Mouse (Mus musculus) kidney, postnatal 10 days (tissue): Measurements from ENCODE around the gene Slc25a20.
A peak's percentile ranks its signal among the peaks of the same experiment; 100 is the strongest.

Experiments
- DNase-seq: peaks from one replicate; pipeline ENCODE4 v3.0.0; 2021; ENCODE audit warnings: mixed read lengths

Slc25a20 gene

DNA sequence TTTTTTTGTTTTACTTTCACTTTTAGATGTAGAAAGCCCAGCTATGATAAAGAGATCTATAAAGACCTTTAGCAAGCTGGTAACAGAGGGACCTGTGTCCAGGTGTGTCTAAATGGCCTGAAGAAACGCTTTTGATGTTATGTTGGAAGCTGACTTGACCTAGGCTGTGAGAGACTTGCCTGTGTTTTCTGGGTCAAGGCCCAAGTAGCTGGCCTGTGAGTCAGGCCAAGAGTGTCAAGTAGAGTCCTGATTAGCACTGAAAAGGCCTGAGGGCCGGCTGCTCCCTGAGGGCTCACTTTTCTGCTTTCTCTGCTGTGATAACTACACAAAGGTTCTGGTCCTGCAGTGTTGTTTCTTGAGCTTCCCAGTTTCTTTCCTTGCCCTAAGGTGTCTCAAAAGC lies 25.8 kb downstream of the Slc25a20 start:
- DNase-seq = no peak

DNA sequence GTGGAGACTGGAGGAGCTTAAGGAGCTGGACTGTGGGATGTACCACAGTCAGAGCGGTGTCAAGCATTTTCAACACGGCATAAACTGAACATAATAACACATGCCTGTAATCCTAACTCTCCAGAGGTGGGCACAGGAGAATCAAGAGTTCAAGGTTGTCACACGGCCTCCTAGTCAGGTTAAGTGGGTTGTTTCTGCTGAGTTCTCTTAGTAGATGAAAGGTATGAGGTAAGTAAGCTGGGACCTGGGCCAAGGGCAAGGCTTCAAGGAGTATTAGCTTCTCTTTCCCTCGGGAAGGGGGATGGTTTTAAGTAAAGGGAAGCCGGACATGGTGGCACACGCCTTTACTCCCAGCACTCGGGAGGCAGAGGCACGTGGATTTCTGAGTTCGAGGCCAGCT lies 26.6 kb downstream of the Slc25a20 start:
- no peak for DNase-seq

DNA sequence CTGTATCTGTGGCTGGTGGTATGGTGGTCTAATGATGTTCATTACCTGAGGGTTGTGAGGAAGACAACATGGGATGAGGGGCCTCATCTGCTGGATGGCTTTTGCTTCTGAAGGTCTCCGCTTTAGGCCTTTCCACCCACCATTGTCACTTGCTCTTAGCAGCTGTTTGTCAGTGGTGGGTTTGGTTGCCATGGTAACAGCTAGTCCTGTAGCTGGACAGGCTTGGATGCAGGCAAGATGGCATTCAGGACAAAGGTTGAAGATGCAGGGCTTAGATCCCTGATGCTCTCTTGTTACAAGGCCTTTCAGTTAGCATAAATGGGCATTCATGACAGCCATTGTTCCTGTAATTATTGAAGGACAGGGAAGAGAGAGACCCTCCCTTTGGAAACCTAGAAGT lies 27.2 kb downstream of the Slc25a20 start, which contains the start of gene Prkar2a:
TSS of gene Prkar2a (plus strand) at position 209 of the 400 bp plus-strand sequence.
- DNase-seq = no peak

GRCm38 (mm10) chr9:108689993-108690392 lies 28.1 kb downstream of the Slc25a20 start:
- no peak for DNase-seq

DNA sequence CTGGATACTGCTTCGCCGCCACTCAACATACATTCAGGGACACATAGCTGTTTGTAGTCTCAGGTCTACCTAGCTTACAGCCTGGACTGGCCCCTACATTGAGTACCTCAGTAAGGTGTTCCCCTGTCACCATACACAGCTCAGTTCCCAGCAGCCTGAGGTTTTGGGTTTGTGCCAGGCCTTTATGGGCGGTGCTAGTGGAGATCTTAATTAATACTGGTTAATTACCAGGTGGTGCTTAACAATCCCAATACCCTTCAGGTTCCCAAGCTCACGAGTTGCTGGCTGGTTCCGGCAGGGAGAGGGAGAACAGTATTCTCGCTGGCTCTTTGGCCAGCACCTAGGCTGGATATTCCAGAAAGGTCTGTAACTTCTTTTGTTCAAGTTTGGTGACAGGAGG lies 29.0 kb downstream of the Slc25a20 start:
- DNase-seq = peak; percentile 24

DNA sequence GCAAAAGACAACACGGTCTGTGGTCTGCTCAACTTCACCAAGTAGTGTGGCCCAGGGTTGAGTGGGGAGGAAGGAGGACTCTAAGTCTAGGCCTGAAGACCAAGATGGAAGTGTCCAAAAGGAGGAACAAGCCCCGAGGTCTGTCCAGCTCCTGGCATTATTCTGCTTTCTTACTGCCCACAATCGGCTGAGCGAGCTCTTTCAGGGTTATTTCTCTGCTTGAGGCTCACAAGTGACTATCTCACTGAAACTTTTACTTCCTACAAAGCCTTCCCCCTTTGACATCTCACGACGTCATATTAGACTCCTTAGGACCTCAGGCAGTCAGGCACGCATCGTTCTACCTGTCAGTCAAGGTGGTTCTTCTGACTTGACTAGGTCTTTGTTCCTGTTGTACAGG lies 29.5 kb downstream of the Slc25a20 start:
- no peak for DNase-seq

- DNase-seq = peak; percentile 94
Observed at GRCm38 (mm10) chr9:108691846-108692225, 29.9 kb downstream of the Slc25a20 start.

DNA sequence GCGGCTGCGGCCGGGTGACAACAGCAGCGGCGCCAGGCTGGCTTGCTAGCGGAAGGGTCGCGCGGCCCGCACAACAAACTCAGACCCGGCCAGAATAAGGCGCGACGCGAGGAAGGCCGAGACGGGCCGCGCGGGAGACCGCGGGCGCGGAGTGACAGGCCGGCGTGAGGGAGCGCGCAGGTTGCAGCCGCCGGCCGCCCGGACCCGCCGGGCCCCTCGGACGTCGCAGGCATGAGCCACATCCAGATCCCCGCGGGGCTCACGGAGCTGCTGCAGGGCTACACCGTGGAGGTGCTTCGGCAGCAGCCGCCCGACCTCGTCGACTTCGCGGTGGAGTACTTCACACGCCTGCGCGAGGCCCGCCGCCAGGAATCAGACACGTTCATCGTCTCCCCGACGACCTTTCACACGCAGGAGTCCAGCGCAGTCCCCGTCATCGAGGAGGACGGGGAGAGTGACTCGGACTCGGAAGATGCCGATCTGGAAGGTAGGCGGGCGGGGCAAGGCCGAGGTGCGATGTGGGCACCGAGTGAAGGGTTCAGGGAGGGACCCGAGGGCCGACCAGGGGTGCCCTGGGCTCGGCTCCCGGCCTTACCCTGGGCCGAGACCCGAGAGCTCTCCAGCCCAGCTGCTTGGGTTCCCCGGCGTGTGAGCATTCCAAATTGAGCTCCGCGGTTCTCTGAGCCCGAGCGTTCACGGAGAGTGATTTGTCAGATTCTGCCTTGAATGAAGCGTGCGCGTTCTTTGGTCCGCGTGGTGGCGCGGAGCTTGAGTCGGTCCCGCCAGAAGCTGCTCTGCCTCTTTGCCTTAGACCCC lies 30.5 kb downstream of the Slc25a20 start:
- peak; percentile 76 for DNase-seq

GRCm38 (mm10) chr9:108693946-108694345 lies 32.1 kb downstream of the Slc25a20 start:
- DNase-seq = no peak

DNA sequence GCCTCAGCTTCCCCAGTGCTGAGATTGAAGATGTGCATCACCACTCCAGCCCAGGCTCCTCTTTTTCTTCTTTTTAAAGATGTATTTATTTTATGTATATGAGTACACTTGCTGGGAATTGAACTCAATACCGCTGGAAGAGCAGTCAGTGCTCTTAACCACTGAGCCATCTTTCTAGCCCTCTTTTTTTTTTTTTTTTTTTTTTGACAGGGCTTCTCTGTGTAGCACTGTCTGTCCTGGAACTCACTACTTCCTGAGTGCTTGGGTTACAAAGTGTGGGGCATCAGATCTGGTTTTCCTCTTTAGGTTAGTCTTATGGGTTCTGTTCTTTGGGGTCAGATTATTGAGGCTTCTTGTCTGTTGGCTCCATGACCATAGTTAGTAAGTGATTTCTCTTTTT lies 32.6 kb downstream of the Slc25a20 start:
- no peak for DNase-seq

DNA sequence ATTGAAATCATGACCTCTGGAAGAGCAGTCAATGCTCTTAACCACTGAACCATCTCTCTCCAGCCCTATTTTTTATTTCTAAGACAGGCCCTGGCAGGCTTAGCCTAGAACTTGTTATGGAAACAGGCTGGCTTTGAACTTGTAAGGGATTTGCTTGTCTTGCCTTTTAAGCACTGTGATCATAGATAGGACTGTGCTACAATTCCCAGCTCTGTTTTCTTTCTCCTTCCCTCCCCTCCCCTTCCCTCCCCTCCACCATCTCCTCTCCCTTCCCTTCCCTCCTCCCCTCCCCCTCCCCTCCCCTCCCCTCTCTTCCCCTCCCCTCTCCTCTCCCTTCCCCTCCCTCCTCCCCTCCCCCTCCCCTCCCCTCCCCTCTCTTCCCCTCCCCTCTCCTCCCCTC lies 40.6 kb downstream of the Slc25a20 start:
- no peak for DNase-seq

GRCm38 (mm10) chr9:108703373-108704110 lies 41.7 kb downstream of the Slc25a20 start:
- DNase-seq = no peak

GRCm38 (mm10) chr9:108704591-108704990 lies 42.7 kb downstream of the Slc25a20 start:
- no peak for DNase-seq

GRCm38 (mm10) chr9:108707212-108707611 lies 45.3 kb downstream of the Slc25a20 start:
- no peak for DNase-seq

- no peak for DNase-seq
Observed at GRCm38 (mm10) chr9:108708833-108709232, 46.9 kb downstream of the Slc25a20 start.

GRCm38 (mm10) chr9:108710767-108711166 lies 48.9 kb downstream of the Slc25a20 start:
- DNase-seq = no peak

DNA sequence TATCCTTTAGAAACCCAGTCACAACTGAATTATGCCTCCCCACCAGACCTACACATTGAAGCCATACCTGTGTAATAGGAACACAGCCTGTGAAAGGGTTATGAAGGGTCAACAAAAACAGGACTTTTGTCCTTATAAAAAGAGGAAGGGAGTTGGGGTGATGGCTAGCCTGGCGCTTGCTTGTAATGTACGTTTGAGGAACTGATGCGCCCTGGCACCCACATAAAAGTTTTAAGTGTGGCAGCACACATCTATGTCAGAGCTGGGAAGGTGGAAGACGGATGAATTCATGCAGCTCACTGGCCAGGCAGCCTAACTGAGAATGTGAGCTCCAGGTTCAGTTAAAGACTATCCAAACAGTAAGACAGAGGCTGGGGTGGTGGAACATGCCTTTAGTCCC lies 54.3 kb downstream of the Slc25a20 start:
- DNase-seq = no peak

- DNase-seq = no peak
Observed at GRCm38 (mm10) chr9:108723751-108724150, 61.9 kb downstream of the Slc25a20 start.

- DNase-seq = no peak
Observed at GRCm38 (mm10) chr9:108726116-108726515, 64.2 kb downstream of the Slc25a20 start.

DNA sequence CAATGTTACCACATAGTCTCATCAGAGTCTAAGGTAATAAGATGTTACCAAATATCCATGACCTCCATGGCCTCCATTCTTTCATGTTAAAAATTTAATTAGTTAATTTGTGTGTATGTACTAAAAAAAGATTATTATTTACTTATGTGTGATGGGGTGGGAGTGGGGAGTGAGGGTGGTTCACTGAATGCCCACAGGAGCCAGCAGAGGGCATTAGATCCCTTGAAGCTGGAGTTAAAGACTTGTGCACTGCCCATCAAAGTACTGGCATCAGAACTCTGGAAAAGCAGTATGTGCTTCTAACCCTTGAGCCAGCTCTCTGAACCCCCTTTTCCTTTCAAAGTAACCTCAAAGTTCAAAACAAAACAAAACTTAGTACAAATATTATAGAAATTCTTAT lies 67.2 kb downstream of the Slc25a20 start:
- DNase-seq = no peak

DNA sequence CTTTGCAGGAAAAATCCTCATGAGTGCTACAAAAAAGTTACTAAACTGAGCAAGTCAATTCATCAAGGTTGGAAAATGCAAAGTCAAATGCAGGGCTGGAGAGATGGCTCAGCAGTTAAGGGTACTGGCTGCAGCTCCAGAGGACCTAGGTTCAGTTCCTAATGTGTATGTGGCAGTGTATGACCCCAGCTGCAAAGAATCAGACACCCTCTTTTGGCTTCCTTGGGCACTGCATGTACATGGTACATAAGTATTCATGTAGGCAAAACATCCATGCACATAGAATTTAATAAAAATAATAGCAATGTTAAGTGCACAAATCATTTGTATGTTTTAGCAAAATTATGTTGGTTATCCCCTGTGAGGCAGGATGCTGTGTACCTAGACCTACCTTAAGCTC lies 70.6 kb downstream of the Slc25a20 start:
- DNase-seq = no peak
